Mouse (Mus musculus) brain, embryonic 18.5 days (tissue): Measurements from ENCODE around the gene Vmn2r-ps130.
"Not testable (repeated sequence)": the region's sequence is repeated elsewhere in the genome, so short reads cannot be mapped to it uniquely, and the experiment has no call there.

Experiments used
- DNase-seq: peaks from one replicate; pipeline ENCODE4 v3.0.0-alpha.2; 2012; ENCODE audit warnings: low read depth, low spot score

Vmn2r-ps130 gene

GRCm38 (mm10) chr17:23060866-23061265 is at the start of gene Vmn2r-ps130:
Gene Vmn2r-ps130, plus strand, starts transcription at chr17:23061166.
- not testable (repeated sequence) for DNase-seq
